Mouse (Mus musculus) 3T3-L1 (cell line): ENCODE measurements around the gene Tmem56.

Experiments
- DNase-seq: peaks from one replicate; pipeline ENCODE4 v3.0.0-alpha.2; 2015; ENCODE audit warnings: low read depth, low spot score

The Tmem56 gene

DNA sequence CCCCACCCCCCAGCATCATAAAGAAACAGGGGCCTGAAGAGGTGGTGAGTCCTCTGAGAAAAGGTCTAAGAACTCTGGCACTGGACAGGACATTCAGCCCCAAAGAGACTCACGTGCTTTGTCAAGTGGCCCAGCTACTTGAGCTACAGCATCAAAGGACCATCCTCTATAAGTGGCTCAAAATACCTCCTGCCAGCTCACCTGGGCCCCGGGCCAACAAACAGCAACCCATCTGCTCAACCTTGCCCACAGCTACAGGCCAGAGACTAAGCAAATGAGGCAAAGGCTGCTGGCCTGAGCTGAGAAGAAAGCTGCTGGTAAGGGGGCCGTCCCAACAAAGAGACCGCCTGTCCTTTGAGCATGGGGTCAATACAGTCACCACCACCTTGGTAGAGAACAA, 5.3 kb downstream of the Tmem56 start:
- no peak for DNase-seq

DNA sequence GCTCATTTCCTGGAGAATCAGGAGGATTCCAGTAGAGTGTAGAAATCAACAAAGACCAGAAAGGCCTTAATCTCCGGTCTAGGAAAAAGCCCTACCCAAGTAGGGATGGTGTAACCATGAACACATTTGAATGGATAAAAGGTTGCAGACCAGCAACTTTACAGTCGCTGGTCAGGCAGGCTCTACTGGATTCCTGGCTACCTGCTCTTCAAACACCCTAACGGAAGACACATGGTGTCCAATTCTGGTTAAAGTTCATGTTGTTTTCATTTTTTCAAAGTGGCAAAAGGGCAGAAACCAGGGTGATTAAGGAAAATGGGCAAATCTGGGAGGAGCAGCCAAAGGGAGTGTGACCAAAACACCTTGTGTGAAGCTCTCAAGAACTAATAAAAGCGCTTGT, 5.9 kb downstream of the Tmem56 start:
- no peak for DNase-seq

DNA sequence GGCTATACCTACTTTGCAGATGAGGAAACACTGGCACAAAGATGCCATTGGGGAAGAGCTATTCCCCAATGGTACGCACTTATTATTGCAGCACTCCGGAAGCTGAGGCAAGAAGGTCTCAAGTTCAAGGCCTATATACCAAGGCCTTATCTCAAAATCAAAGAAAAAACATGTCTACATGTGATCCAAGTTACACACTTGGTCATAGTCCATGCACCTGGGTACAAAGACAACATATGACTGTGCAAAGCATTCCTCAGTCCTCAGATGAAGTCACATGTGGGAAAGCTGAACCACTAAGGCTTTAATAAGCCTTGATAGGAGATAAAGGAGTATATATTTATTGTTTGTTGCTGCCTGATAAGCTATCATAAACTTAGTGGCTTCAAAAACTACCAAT, 8.9 kb downstream of the Tmem56 start:
- DNase-seq: no peak

DNA sequence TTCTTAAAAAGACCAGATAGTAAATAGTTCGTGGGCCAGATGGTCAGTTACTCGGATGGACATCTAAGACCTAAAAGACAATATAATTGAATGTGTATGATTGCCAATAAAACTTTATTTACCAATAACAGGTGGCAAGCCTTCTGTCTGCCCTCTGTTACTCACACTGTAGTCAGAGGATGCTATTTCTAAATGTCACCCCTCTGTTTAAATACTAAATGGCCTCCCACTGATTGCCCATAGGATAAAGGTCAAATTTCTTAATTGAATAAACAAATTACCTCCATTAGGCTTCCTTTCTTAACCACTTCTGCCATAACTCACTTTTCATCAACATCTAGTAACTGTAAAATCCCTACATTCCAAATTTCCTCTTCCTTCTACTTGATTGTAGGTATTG, 10.3 kb downstream of the Tmem56 start:
- no peak for DNase-seq

DNA sequence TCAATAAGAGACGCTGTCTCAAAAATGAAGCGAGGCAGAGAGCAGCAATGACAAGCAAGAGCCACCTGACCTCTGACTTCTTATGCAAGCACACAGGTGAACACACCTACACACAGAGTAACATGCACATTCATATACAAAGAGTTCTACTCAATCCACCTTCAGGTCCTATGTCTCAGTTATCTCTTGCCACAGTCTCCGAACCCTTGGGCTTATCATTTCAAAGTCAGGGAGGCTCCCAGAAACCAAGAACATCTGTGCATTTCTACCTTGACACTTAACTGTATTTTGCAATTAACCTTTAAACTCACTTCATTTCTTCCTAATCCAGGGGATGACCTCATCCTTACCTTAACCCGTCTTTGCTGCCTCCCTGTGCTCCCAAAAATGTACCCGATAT, 15.6 kb downstream of the Tmem56 start:
- no peak for DNase-seq

DNA sequence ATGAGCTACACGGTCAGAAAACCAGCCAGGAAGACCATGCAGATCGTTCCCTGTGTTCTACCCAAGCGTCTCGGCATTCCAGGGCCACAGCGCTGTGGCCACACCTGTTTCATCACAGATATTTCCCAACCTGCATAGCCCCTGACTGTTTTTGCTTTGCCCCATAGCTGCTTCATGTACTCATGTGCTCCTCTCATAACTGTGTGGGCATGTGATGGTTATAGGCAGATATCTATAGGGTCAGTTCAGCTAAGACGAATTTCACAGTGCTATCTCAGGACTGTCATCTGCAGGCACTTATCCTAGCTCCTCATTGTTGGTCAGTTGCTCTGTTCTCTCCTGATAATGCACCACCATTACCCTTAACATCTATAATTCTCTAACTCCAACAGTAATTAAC, 18.7 kb downstream of the Tmem56 start:
- no peak for DNase-seq

DNA sequence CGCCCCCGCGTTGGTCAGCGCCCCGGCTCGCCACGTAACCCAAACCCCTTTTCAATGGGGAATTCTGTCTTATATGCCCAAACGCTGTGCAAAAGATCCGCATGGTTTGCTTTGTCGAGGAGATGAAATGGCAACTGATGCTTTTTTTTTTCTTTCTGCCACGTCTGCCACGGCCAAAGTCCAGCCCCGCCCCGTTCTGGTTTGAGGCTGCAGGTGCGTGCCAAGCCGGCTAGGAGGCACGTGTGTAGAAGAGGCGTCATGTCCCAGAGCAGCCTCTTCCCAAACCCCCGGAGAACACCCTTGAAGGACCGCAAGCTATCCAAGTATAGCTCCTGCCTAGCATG, 19.7 kb downstream of the Tmem56 start:
- no peak for DNase-seq

DNA sequence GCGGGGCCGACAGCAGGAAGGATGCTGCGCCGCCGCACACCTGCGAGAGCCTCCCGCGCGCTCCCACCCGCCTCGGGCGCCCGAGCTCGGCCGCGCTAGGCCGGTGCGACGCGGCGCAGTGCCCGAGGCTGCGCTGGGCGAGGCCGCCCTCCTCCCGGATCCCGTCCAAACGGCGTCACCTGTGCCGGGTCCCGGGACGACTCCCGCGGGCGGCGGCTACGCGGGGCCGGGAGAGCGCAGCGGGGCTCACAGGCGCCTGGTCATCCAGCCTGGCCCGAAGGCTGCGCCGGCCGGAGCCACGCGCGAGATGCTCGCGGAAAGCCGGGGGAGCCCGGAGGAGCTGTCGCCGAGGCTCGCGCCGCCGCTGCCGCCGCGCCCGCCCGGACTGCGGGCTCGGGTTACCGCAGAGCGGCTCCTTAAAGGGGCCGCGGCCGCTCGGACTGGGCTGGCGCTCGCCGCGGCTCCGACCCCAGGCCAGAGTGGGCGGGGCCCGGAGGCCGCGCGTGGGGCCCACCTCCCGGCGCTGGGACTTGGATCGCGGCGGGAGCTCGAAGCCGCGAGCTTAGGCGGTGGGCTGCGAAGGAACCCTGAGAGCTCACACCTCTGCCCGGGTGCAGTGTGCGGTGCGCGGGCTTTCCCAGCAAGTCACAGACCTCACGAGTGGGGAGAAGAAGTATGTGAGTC, 20.2 kb downstream of the Tmem56 start:
- no peak for DNase-seq

DNA sequence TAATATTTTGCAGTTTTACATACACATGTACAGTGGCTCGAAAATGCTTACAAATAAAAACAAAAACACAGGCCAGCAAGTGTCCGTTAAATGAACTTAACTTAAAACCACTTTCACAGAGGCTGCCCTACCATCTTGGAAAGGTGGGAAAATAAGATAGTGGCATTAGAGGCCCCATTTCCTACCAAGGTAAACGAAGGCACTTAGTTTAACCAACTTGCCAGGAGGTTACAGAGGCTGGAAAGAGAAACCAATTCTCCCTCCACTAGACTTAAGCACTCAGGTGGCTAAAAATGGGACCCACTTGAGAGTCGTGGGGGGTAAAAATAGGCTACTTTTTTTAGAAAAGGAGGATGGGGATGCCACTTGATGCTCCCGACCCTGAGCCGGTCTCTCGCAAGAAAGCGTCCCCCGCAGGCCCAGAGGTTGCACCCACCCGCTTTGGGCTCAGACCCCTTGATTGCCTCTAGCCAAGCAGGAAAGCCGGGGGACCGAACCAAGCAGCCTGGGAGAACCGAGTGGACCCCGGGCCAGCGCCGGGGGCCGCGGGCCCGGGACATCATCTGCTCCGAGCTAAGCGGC, 20.9 kb downstream of the Tmem56 start:
- no peak for DNase-seq

DNA sequence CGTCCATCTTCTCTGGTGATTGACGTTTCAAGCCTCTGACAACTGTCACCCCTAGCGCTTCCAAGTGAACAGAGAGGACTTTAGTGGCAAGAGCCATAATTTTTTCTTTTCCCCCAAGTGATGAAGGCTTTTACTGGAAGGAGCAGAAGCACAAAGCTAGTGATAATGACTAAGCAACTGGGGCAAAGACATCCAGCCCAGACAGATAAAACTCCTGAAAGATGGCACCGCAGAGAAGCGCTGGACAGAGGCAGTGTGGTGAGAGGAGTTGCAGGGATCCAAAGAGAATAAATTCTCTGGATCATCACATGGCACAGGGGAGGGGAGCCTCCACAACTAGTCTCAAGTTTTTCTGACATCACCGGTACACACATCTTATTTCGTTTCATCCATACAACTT, 21.6 kb downstream of the Tmem56 start:
- DNase-seq: no peak

DNA sequence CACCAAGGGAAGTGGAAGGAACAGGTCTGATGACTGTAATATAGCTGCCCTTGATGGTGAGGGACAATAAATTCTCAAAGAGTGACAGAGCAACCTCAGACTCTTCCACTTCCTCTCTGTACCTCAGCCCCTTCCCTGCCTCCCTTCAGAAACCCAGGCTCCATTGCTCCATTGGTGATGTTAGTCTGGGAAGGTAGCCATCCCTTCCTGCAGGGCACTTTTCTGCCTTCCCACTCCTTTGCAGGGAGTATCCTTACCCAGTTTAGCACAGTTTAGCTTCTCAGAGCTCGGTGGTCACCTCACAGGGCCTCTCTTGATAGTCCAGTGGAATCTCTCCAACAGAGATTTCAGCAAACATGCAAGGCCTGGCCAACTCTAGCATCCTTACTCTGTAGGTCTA, 22.1 kb downstream of the Tmem56 start:
- DNase-seq: no peak

DNA sequence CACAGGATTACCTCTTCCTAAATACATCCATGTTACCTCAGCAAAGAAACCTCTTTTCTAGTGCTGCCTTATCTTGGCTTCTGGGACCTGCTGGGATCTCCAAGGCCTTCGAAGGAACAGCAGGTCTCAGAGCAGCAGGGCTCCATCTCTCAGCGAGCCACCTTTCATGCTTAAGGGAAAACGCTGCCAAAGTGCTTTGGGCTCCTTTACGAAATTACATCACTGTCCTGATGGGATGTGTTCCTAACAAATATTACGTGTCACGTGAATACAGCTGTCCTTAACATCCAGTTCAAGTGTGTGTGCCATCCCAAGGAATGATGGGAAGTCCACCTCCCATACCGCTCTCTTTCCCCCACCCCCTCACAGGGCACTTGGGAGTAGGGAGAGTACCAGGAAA, 22.9 kb downstream of the Tmem56 start:
- DNase-seq: no peak

DNA sequence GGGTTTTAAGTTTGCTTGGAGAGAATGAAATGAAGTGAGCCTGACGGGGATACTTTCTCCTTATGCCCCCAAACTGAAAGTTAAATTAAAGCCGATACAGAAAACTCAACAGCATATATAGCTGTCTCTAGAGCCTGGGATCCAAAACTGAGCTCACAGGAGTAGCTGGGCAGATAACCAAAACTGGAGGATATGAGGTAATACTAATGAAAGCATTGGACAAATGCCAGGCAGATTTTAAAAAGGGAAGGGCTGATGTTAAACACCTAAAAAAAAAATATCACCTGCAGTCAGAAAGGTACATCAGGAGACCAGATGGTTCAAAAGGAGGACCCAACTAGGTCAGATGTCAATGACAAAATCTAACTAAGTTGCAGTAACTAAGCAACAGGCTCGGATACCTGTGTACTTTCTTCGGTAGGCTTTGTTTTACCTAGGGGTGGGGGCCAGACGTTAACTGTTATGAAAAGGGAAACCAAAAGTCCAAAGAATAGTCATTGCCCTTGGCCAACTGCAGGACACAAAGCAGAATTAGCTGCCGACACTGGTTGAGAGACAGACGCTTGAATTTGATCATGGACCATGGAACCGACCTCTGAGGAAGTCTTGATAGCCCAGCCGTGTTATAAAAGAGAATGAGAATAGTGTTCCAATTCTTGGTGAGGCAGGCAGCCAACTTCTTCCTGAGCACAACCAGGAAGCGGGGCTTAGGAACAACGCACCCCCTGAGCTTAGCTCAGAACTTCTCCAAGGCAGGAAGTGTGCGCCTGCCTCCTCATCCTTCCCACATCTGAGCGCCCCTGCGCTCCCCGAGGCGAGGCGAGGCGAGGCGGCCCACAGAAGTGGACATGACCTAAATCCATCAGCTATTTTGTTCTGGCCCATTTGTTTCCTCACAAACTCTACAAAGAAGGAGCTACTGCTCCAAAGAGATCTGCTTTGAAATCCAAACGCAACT, 24.1 kb downstream of the Tmem56 start:
- peak; percentile 15 for DNase-seq

DNA sequence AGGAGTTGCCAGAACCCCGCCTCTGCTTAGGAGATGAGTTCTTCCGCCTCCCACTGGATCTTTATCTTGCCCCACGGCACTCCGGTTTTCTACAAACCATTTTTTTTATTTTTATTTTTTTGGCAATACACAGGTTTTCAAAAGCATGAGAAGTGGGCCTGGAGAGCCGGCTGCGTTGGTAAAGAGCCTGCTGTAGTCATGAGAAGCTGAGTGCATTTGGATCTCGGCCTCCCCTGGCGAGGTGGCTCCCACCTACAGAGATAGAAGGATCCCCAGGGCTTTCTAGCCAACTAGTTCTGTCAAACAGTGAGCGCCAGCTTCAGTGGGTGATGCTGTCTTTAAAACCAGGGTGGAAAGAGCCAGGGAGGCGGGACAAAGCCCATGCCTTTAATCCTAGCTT, 25.5 kb downstream of the Tmem56 start:
- DNase-seq: no peak

DNA sequence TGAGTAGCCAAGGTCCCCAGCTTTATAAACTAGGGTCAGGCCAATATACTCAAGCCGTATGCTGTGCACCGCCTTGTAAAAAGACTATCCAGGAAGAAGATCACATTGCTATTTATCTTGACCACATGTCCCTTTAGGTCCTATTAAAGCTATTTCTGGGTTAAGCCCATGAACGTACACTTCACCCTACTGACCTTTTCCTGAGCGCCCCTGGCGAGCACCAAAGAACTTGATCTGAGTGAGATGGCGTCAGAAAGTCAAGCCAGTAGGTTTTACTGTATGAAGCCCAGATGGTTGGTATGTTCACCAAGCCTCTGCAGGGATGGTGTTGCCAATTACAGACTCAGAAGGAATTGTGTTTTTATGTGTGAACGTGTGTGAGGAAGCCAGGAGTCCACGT, 26.8 kb downstream of the Tmem56 start:
- DNase-seq: no peak

DNA sequence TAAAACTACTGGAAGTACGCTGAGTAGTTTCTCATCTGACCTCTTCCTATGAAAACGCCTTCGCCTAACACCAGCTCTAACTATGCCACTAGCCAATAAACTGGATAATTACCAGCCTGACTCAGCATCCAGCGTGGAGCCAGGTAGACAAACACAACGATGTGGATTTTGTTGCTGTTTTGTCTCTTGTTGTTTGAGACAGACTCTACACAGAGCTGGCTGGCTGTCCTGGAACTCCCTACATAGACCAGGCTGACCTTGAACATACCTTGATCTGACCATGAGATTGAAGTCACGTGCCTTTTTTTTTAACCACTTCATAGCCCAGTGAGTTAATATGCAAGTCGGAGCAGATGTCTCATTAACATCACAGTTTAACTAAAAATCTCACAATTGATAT, 27.4 kb downstream of the Tmem56 start:
- DNase-seq: no peak

DNA sequence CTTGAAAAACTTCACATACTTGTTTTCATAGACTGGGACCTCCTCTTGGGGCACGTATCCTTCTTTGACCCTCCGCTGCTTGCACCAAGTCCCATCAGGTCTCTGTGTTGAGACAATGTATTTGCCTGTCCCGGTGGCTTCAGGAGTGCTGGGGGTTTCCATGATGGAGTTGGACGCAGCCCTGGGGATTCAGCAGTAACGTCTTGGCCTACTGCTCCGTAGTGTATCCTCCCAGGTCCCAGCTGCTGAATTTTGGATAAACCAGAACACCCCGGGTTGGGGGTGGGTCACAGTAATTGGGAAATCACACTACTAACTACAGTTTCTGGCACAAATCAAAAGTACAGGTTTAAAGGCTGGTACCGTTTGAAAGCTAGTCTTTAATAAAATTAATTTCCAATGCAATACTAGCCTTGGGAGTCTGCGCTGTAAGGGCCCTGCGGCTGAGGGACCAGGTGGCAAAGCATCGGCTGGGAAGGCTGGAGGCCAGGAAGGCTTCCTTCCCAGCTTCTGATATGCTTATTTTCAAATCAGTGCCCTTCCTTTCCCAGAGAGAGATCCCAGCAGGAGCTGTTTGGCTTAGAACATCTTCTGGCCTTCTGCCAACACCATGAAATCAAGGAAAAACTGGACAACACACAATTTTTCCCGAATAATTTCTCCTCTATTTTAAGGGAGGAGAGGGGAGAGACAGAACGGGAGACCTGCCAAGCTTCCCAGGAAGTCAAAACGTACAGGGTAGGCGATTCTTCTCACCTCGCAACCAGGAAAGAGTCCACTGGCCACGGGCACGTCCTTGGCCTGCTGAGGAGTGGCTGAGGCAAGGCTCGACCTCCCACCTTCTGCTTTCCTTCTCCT, 32.1 kb downstream of the Tmem56 start:
- DNase-seq: no peak

DNA sequence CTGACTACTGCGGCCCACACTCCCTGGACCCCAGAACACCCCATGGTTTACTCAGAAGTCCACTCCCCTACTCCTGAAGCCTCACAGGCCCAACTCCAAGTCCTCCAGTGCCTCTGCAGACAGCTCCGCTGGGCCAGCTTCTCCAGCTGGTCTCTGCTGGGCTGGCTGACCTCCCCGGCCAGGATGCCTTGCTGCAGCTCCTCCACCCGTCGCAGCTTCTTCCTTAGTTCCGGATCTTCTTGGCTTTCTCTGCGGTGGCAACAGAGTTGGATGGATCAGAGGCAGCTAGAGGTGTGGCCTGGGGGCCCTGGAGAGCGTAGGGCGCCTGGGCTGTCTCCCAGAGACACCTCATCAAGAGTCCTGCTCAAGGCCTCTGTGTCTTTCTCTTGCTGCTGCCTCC, 32.9 kb downstream of the Tmem56 start:
- DNase-seq: no peak

DNA sequence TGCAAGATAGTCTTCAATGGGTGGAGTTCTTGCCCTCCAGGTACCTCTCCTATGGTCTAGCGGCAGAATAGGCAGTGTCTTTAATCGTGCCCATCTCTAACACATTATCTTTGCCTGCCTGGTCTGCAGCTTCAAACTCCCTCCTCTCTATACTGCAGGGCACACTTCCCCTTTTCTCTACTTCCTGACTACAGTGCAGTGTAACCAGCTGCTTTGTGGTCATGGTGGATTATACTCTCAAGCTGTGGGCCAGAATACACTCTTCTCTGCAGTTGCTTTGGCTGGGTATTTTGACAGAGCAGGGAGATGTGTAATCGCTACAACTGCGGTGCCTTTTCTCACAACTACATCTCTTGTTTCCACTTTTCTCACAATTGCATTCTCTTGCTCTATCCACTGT, 40.0 kb downstream of the Tmem56 start:
- DNase-seq: no peak

DNA sequence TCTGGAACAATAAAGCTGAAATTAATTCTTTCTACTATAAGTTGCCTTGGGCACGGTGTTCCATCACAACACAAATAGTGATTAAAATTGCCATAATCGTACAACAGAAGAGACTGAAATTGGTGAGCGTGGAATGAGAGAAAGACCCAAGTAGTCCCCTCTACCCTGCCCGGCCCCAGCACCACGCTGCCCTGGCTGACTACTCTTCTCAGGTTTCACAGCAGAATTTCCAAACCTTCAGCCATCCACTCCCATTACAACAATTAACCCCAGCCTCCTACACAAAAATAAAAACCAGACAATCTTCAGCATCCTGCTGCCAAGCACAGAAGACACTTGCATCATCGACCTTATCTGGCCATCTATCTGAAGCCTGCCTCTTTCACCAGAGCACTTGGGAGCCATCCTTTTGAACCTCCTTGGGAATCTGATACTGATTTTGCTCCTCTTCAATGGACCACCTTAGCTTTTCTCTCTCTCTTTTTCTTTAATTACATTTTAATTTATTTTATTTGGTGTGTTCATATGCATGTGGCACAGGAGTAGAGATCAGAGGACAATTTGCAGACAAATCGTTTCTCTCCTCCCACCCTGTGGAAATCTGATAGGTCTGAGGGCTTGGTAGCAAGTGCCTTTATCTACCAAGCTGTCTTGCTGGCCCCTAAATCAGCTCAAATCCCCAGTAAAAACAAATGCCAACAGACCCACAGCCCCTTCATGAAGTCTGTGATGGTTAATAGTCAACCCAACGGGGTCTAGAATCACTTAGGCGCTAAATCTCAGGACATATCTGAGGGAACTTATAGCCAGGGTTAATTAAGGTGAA, 40.6 kb downstream of the Tmem56 start:
- no peak for DNase-seq
